Mouse (Mus musculus) lung, embryonic 14.5 days (tissue): ENCODE data around the gene Mapk8ip2. TPM values are rescaled to one million over a fixed set of nuclear protein-coding genes. Genes with fewer than 3 reads are reported as not detected.

Experiments
- ATAC-seq: fragments of 200-750 bp; cut with Nextera tagmentation; 2 replicates; pipeline ENCODE4 v1.8.0; 2017; ENCODE audit warnings: mild to moderate bottlenecking, moderate TSS enrichment, moderate library complexity; ENCODE audit not compliant: insufficient read depth
- DNase-seq: peaks from one replicate; pipeline ENCODE4 v3.0.0-alpha.2; 2015
- H3K27ac ChIP-seq: fragments of 300-500 bp; sonication (generic); 2 replicates; pipeline ENCODE4 v1.5.1; 2014; ENCODE audit warnings: low read depth, mild to moderate bottlenecking, moderate library complexity
- H3K27me3 ChIP-seq: fragments of 300-500 bp; sonication (generic); 2 replicates; pipeline ENCODE4 v1.6.1; 2014; ENCODE audit warnings: low read length, control low read depth; ENCODE audit not compliant: insufficient read depth
- H3K36me3 ChIP-seq: fragments of 300-500 bp; sonication (generic); 2 replicates; pipeline ENCODE4 v1.6.1; 2014; ENCODE audit warnings: control low read depth; ENCODE audit not compliant: insufficient read depth
- H3K4me1 ChIP-seq: fragments of 300-500 bp; sonication (generic); 2 replicates; pipeline ENCODE4 v1.6.1; 2014; ENCODE audit warnings: antibody characterized with exemption, control low read depth; ENCODE audit not compliant: insufficient read depth
- H3K4me2 ChIP-seq: fragments of 300-500 bp; sonication (generic); 2 replicates; pipeline ENCODE4 v1.6.1; 2014; ENCODE audit warnings: mild to moderate bottlenecking
- H3K4me3 ChIP-seq: fragments of 300-500 bp; sonication (generic); 2 replicates; pipeline ENCODE4 v1.5.1; 2014; ENCODE audit warnings: low read depth, low read length
- H3K9ac ChIP-seq: fragments of 300-500 bp; sonication (generic); 2 replicates; pipeline ENCODE4 v1.6.1; 2014
- H3K9me3 ChIP-seq: fragments of 300-500 bp; sonication (generic); 2 replicates; pipeline ENCODE4 v1.6.1; 2016; ENCODE audit warnings: low read depth, low read length, control low read depth
- CTCF ChIP-seq: IDR thresholded peaks from 2 replicates; pipeline ENCODE4 v1.5.1; 2016; ENCODE audit warnings: antibody characterized with exemption, low read depth
- WGBS: fragments of 180-500 bp; shearing (Covaris S2); extraction: QIAGEN DNeasy Blood & Tissue Kit; methylation state at CpG from one replicate; pipeline ENCODE4 v1.1.7; 2014; 5-methylcytosine and 5-hydroxymethylcytosine counted together
- polyA plus RNA-seq: library from polyadenylated mRNA; unstranded; fragments of >200 nt; fragmentation: Nextera tagmentation; extraction: Ambion mirVana; gene quantifications from 2 replicates; pipeline ENCODE4 v1.2.1, GENCODE M21; 2014

Mapk8ip2 gene
- polyA plus RNA-seq, 1 experiment from 2014 or later = 0.57 TPM

DNA sequence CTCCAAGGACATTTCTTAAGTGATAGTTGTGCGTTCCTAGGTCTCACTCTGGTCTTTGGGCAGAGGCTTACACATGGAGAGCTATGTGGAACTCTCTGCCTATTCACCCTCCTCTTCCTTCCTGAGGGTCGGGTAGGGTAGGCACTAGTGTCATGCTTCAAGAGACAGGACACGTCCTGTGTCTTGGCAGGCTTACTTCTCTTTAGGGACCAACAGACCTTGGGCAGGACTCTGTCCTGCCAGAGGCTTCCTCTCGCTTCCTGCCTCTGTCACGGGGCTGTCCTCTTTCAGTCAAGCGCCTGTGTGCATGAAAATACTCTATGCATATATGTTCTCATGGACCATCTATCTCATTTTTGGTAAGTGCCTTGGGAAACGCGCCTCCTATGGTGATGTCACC is 54.0 kb downstream of the Mapk8ip2 start:
- Histone ChIP-seq H3K27me3 (no peaks in the 10 kb centered on the region), H3K4me3 (no peak overlapping the region), H3K4me1 (no peaks in the 10 kb centered on the region), H3K9ac (no peak overlapping the region), H3K9me3 (no peaks in the 10 kb centered on the region), H3K4me2 (no peak overlapping the region), H3K36me3 (peaks cover 25% of the 10 kb centered on the region; the same call in 1 of the 2 replicates), H3K27ac (no peak overlapping the region)
- TF ChIP-seq CTCF = no peak
- ATAC-seq = no peak
- no peak for DNase-seq
- 86% methylated on average over 8 of the region's 8 CpGs for WGBS

DNA sequence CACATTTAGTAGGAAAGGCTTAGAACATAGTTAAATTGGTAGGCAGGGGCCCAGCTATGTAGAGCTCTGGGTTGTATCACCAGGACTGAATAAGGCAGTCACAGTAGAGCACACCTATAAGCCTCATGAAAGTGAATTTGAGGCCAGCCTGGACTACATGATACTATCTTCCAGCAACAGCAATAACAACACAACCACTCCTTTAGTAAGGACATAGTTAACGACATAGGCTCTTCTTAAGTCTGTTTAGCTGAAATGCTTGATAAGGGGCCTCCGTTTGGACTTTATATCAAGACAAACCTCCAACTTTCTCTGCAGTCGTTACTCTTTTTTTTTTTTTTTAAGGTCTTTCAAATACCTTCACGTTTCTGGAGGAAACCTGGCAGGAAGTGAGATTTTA is 59.0 kb downstream of the Mapk8ip2 start:
- H3K4me3 ChIP-seq = no peak overlapping the region
- no peaks in the 10 kb centered on the region for H3K9me3 ChIP-seq
- 0 out of 2 replicates have a peak, but pooled peaks cover 2% of the 10 kb centered on the region for H3K36me3 ChIP-seq
- H3K27me3 ChIP-seq = no peaks in the 10 kb centered on the region
- ATAC-seq (no peak), DNase-seq (no peak)
- H3K27ac ChIP-seq = no peak overlapping the region
- no peaks in the 10 kb centered on the region for H3K4me1 ChIP-seq
- H3K9ac ChIP-seq = no peak overlapping the region
- H3K4me2 ChIP-seq = no peak overlapping the region
- WGBS = 57% methylated on average over 4 of the region's 4 CpGs
- no peak for TF ChIP-seq CTCF

Other genes starting within 250 kb of the Mapk8ip2 start
- 25.6 and 27.8 TPM in 2 replicates for gene Ppp6r2, start 242.4 kb upstream of the Mapk8ip2 start, polyA plus RNA-seq
- 56.5 and 71.3 TPM in 2 replicates for gene Sbf1, start 138.6 kb upstream of the Mapk8ip2 start, polyA plus RNA-seq
- 0.33 and 0.53 TPM in 2 replicates for gene Adm2, start 131.2 kb upstream of the Mapk8ip2 start, polyA plus RNA-seq
- not detected in 2 replicates for gene Miox, start 119.5 kb upstream of the Mapk8ip2 start, polyA plus RNA-seq
- 59.1 and 63.7 TPM in 2 replicates for gene Lmf2, start 98.3 kb upstream of the Mapk8ip2 start, polyA plus RNA-seq
- 157 and 168 TPM in 2 replicates for gene Ncaph2, start 98.2 kb upstream of the Mapk8ip2 start, polyA plus RNA-seq
- 4.5 and 7.5 TPM in 2 replicates for gene Sco2, start 80.1 kb upstream of the Mapk8ip2 start, polyA plus RNA-seq
- gene Tymp, start 76.9 kb upstream of the Mapk8ip2 start, polyA plus RNA-seq = 0.96 and 1.5 TPM in 2 replicates
- 1.1 and 1.3 TPM in 2 replicates for gene Odf3b, start 74.6 kb upstream of the Mapk8ip2 start, polyA plus RNA-seq
- not detected in 2 replicates for gene Klhdc7b, start 69.0 kb upstream of the Mapk8ip2 start, polyA plus RNA-seq
- not detected in 2 replicates for gene Syce3, start 43.4 kb upstream of the Mapk8ip2 start, polyA plus RNA-seq
- 0.54 and 2.3 TPM in 2 replicates for gene Cpt1b, start 28.1 kb upstream of the Mapk8ip2 start, polyA plus RNA-seq
- 1.9 and 3.0 TPM in 2 replicates for gene C730034F03Rik, start 24.3 kb upstream of the Mapk8ip2 start, polyA plus RNA-seq
- 0.15 TPM in 1 of 2 replicates, not detected in the other for gene Gm44502, start 24.2 kb upstream of the Mapk8ip2 start, polyA plus RNA-seq
- 45.9 and 48.3 TPM in 2 replicates for gene Chkb, start 24.0 kb upstream of the Mapk8ip2 start, polyA plus RNA-seq
- gene Arsa, start 23.5 kb downstream of the Mapk8ip2 start, polyA plus RNA-seq = 12.7 and 14.2 TPM in 2 replicates
- gene Shank3, start 45.7 kb downstream of the Mapk8ip2 start, polyA plus RNA-seq = 3.2 and 3.9 TPM in 2 replicates
- 0.16 TPM in 1 of 2 replicates, not detected in the other for gene Acr, start 114.4 kb downstream of the Mapk8ip2 start, polyA plus RNA-seq
- 53.8 and 55.3 TPM in 2 replicates for gene Rabl2, start 138.0 kb downstream of the Mapk8ip2 start, polyA plus RNA-seq